Mouse (Mus musculus): ENCODE results near the gene Rnf40. TPM values are rescaled to one million over a fixed set of nuclear protein-coding genes. Genes with fewer than 3 reads are reported as not detected.
"Not testable (repeated sequence)": the region's sequence is repeated elsewhere in the genome, so short reads cannot be mapped to it uniquely, and the experiment has no call there.

The Rnf40 gene
- polyA plus RNA-seq, 1 experiment from 2014 or later = 37.8 TPM

GRCm38 (mm10) chr7:127611011-127611410 is 22.4 kb downstream of the Rnf40 start:
- Histone ChIP-seq H3K9ac (no peak overlapping the region), H3K9me3 (no peaks in the 10 kb centered on the region), H3K27me3 (replicated peaks) (no peaks in the 10 kb centered on the region), H3K4me1 (peaks cover 7% of the 10 kb centered on the region), H3K36me3 (peaks cover 51% of the 10 kb centered on the region), H3K4me3 (replicated peaks) (no peak overlapping the region), H3K27ac (no peak overlapping the region), H3K4me2 (no peak overlapping the region)
- 97% methylated on average over 29 of the region's 29 CpGs for WGBS
- ATAC-seq (ENCODE audit: insufficient read depth, low FRiP score, low read depth) = no peak

DNA sequence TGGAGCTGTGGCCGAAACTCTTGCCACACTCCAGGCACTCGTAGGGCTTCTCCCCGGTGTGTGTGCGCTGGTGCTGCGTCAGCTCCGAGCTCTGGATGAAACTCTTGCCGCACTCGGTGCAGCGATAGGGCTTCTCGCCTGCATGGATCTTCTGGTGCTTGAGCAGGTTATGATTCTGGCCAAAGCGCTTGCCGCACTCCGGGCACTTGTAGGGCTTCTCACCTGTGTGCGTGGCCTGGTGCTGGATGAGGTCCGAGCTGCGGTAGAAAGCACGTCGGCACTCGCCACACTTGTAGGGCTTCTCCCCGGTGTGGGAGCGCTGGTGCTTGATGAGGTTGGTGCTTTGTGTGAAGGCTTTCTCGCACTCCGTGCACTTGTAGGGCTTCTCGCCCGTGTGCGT is 23.0 kb downstream of the Rnf40 start:
- Histone ChIP-seq H3K9ac (no peak overlapping the region), H3K4me2 (no peak overlapping the region), H3K4me1 (peaks cover 9% of the 10 kb centered on the region), H3K27me3 (replicated peaks) (no peaks in the 10 kb centered on the region), H3K4me3 (replicated peaks) (no peak overlapping the region), H3K27ac (no peak overlapping the region), H3K36me3 (peaks cover 48% of the 10 kb centered on the region), H3K9me3 (no peaks in the 10 kb centered on the region)
- no peak for ATAC-seq (ENCODE audit: insufficient read depth, low FRiP score, low read depth)
- WGBS = 97% methylated on average over 26 of the region's 26 CpGs

- Histone ChIP-seq H3K4me1 (peaks cover 9% of the 10 kb centered on the region), H3K9ac (no peak overlapping the region), H3K4me2 (0 out of 2 replicates have a peak overlapping the region, but pooled peaks have one; percentile 59), H3K27ac (no peak overlapping the region), H3K9me3 (no peaks in the 10 kb centered on the region), H3K27me3 (replicated peaks) (no peaks in the 10 kb centered on the region), H3K4me3 (replicated peaks) (peak overlapping the region; percentile 64; the same call in 1 of the 2 replicates), H3K36me3 (peaks cover 36% of the 10 kb centered on the region)
- ATAC-seq (ENCODE audit: insufficient read depth, low FRiP score, low read depth) = no peak
- 80% methylated on average over 8 of the region's 8 CpGs for WGBS
Observed at GRCm38 (mm10) chr7:127613501-127613900, 24.9 kb downstream of the Rnf40 start.

GRCm38 (mm10) chr7:127614091-127614490 is 25.5 kb downstream of the Rnf40 start:
- 23% methylated on average over 8 of the region's 8 CpGs for WGBS
- H3K4me1 ChIP-seq = peaks cover 9% of the 10 kb centered on the region
- no peak overlapping the region for H3K27ac ChIP-seq
- H3K9ac ChIP-seq = peak overlapping the region; percentile 76
- H3K4me3 ChIP-seq (replicated peaks) = peak overlapping the region; percentile 64
- H3K4me2 ChIP-seq = peak overlapping the region; percentile 59
- no peaks in the 10 kb centered on the region for H3K27me3 ChIP-seq (replicated peaks)
- no peak for ATAC-seq (ENCODE audit: insufficient read depth, low FRiP score, low read depth)
- no peaks in the 10 kb centered on the region for H3K9me3 ChIP-seq
- peaks cover 31% of the 10 kb centered on the region for H3K36me3 ChIP-seq

DNA sequence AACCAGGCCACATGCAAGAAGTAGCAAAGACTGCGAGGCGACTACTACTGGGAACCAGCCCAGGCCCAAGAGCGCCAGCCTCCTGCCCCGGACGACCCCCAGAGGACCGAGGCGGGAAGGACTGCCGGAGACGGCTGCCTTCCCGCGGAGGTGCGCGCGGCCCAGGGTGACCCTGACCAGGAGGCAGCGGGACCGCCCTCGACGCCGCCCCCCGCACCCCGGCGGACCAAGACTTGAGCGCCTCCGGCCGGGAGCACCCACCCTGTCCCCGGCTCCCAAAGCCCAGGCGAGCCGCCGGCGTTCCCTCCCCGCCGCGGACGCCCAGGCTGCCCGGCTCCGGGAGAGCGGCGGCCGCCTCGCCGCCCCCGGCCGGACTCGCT is 25.9 kb downstream of the Rnf40 start:
- ATAC-seq (ENCODE audit: insufficient read depth, low FRiP score, low read depth) = peak; percentile 61
- H3K4me2 ChIP-seq = peak overlapping the region; percentile 59
- H3K4me1 ChIP-seq = peaks cover 9% of the 10 kb centered on the region
- peaks cover 31% of the 10 kb centered on the region for H3K36me3 ChIP-seq
- H3K4me3 ChIP-seq (replicated peaks) = peak overlapping the region; percentile 64
- H3K27ac ChIP-seq = peak overlapping the region; percentile 62
- H3K27me3 ChIP-seq (replicated peaks) = no peaks in the 10 kb centered on the region
- peak overlapping the region; percentile 76 for H3K9ac ChIP-seq
- under 1% methylated on average over 41 of the region's 44 CpGs for WGBS
- no peaks in the 10 kb centered on the region for H3K9me3 ChIP-seq

DNA sequence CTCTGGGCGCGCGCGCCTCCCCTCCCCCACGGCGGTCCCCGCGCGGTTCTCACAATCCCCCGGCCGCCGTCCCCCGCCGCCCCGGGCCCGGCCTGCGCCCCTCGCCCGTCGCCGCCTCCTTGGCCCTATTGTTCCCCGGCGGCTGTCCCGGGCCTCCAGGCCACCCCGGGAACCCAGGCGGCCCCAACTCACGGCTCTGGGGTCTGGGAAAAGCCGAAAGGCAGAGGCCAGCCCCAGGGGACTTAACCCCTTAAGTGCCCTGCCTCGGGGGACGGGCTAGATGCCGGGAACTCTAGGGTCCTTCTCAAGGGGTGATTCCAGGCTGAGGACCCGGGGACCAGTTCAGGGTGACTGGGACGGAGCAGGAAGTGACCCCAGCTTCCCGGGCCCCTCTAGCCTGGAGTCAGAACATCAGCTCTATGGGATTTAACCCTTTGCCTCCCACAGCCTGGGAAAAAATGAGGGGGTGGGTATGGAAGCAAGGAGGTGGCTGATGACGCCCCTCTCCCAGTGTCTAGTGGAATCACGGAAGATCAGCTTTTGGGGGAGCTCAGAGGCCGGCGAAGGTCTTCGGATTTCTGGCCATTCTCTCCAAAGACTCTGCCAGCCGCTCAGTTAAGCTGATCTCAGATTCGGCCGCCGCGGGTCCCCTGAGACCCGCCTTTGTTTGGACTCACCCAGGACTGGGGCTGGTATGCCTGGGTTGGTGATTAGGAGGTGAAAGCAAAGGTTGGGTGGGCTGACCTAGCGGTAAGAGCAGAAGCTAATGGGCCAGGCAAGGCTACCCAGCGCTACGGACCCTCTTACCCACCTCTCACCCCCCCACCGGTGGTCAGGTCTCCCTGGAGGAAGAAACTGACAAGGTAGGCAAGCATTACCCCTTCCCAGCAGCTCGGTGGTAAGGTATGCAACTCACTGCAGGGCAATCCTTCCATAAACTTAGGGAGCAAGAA is 26.6 kb downstream of the Rnf40 start, which contains the start of gene Zfp629:
Gene Zfp629 (minus strand): TSS at position 907 of the 953 bp plus-strand sequence.
- Histone ChIP-seq H3K4me1 (peaks cover 9% of the 10 kb centered on the region), H3K9ac (peak within 1 kb of the TSS; percentile 76), H3K9me3 (no peaks in the 10 kb centered on the region), H3K4me3 (replicated peaks) (peak within 1 kb of the TSS; percentile 64), H3K4me2 (peak within 1 kb of the TSS; percentile 59), H3K27ac (peak within 1 kb of the TSS; percentile 62), H3K36me3 (peaks cover 27% of the 10 kb centered on the region), H3K27me3 (replicated peaks) (no peaks in the 10 kb centered on the region)
- peak; percentile 74 for ATAC-seq (ENCODE audit: insufficient read depth, low FRiP score, low read depth)
- WGBS = under 1% methylated on average over 37 of the region's 50 CpGs

GRCm38 (mm10) chr7:127616336-127616735 is 27.8 kb downstream of the Rnf40 start:
- Histone ChIP-seq H3K27ac (no peak overlapping the region), H3K4me1 (peaks cover 9% of the 10 kb centered on the region), H3K36me3 (peaks cover 15% of the 10 kb centered on the region), H3K9ac (no peak overlapping the region), H3K4me3 (replicated peaks) (no peak overlapping the region), H3K9me3 (no peaks in the 10 kb centered on the region), H3K27me3 (replicated peaks) (no peaks in the 10 kb centered on the region), H3K4me2 (no peak overlapping the region)
- WGBS = 69% methylated on average over 1 of the region's 1 CpGs
- ATAC-seq (ENCODE audit: insufficient read depth, low FRiP score, low read depth) = no peak

DNA sequence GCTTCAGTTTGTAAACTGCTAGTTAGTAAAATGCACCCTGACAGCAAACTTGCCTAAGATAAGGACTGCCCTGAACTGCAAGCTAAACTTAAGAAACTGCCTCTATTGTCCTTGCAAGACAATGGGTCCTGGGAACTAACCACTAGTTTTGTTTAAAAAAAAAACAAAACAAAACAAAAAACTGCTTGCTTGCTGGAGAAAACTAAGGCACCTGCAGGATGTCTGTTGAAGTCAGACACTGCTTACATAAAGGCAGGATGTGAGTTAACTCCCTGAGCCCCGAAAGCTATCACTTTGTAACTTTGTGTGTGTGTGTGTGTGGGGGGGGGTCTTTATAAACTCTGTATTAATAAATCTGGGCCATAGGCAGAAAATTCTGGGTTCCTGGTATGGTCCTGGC is 28.3 kb downstream of the Rnf40 start:
- H3K4me2 ChIP-seq = no peak overlapping the region
- no peak for ATAC-seq (ENCODE audit: insufficient read depth, low FRiP score, low read depth)
- no peak overlapping the region for H3K4me3 ChIP-seq (replicated peaks)
- H3K9me3 ChIP-seq = no peaks in the 10 kb centered on the region
- WGBS = 58% methylated on average over 1 of the region's 1 CpGs
- H3K27ac ChIP-seq = no peak overlapping the region
- H3K27me3 ChIP-seq (replicated peaks) = no peaks in the 10 kb centered on the region
- peaks cover 10% of the 10 kb centered on the region for H3K36me3 ChIP-seq
- H3K4me1 ChIP-seq = peaks cover 9% of the 10 kb centered on the region
- no peak overlapping the region for H3K9ac ChIP-seq

- Histone ChIP-seq H3K9me3 (no peaks in the 10 kb centered on the region), H3K4me1 (peaks cover 9% of the 10 kb centered on the region), H3K4me3 (replicated peaks) (no peak overlapping the region), H3K27me3 (replicated peaks) (no peaks in the 10 kb centered on the region), H3K36me3 (no peaks in the 10 kb centered on the region), H3K9ac (no peak overlapping the region), H3K4me2 (no peak overlapping the region), H3K27ac (no peak overlapping the region)
- WGBS = 62% methylated on average over 2 of the region's 2 CpGs
- no peak for ATAC-seq (ENCODE audit: insufficient read depth, low FRiP score, low read depth)
Observed at GRCm38 (mm10) chr7:127617962-127618361, 29.4 kb downstream of the Rnf40 start.

DNA sequence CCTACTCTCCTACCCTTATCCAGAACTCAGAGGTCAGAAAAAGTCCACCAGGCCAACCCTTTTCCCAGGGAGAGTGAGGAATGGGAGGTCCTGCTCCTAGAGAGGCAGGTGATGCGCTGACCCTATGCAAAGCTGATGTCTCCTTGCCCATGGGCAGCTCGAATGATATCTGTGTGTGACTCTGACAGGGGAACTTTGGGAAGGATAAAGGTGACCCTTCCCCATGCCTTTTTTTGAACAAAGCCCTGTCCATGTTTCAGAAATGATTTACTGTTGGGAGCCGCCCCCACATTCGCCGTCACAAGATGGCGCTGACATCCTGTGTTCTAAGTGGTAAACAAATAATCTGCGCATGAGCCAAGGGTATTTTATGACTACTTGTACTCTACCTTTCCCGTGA is 29.8 kb downstream of the Rnf40 start:
- not testable (repeated sequence) for H3K4me1 ChIP-seq; H3K36me3 ChIP-seq; ATAC-seq (ENCODE audit: insufficient read depth, low FRiP score, low read depth); H3K4me3 ChIP-seq (replicated peaks); H3K27ac ChIP-seq; H3K9me3 ChIP-seq; H3K9ac ChIP-seq; H3K27me3 ChIP-seq (replicated peaks); H3K4me2 ChIP-seq
- WGBS = 93% methylated on average over 7 of the region's 8 CpGs

- Histone ChIP-seq H3K27me3 (replicated peaks) (no peaks in the 10 kb centered on the region), H3K36me3 (no peaks in the 10 kb centered on the region), H3K9ac (no peak overlapping the region), H3K9me3 (no peaks in the 10 kb centered on the region), H3K27ac (no peak overlapping the region), H3K4me1 (no peaks in the 10 kb centered on the region), H3K4me3 (replicated peaks) (no peak overlapping the region), H3K4me2 (no peak overlapping the region)
- 94% methylated on average over 7 of the region's 7 CpGs for WGBS
- ATAC-seq (ENCODE audit: insufficient read depth, low FRiP score, low read depth) = no peak
Observed at GRCm38 (mm10) chr7:127626039-127626438, 37.5 kb downstream of the Rnf40 start.

GRCm38 (mm10) chr7:127626471-127626870 is 37.9 kb downstream of the Rnf40 start:
- Histone ChIP-seq H3K36me3 (no peaks in the 10 kb centered on the region), H3K9me3 (no peaks in the 10 kb centered on the region), H3K4me3 (replicated peaks) (no peak overlapping the region), H3K4me1 (no peaks in the 10 kb centered on the region), H3K27me3 (replicated peaks) (no peaks in the 10 kb centered on the region), H3K9ac (no peak overlapping the region), H3K4me2 (no peak overlapping the region), H3K27ac (no peak overlapping the region)
- 90% methylated on average over 4 of the region's 4 CpGs for WGBS
- ATAC-seq (ENCODE audit: insufficient read depth, low FRiP score, low read depth) = peak; percentile 83; the same call in 1 of the 2 replicates
